Mouse (Mus musculus): ENCODE measurements around the gene Rnf4.

DNA sequence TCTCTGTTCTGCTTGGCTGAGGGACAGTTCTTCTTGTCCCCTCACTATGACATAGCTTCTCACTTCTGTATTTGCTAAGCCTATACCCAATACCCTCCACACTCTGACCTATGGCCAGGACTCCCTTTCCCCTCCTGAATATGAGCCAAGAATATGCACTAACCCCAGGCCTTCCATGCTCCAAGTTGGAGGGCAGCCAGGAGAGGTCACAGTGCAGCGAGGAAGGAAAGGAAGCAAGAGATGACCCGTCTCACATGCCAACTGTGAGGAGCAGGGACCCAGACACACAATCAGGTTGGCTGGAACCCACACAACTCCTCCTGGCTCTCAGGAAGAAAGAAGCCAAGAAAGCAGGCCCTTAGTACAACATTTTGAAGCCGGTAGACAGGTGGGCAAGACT is 27.1 kb upstream of the Rnf4 start:
- TF ChIP-seq CTCF (IDR thresholded peaks at IDR 0.05; ENCODE audit: low read depth, low read length) (no peak), GATA2 (IDR thresholded peaks at IDR 0.05; ENCODE audit: borderline replicate concordance, low read depth, low read length) (no peak), GATA1 (IDR thresholded peaks at IDR 0.05; ENCODE audit: borderline replicate concordance, low read length) (no peak), TAL1 (conservative IDR thresholded peaks at IDR 0.05; ENCODE audit: low read depth, low read length) (no peak)
